Mouse (Mus musculus): ENCODE measurements around the gene Abcc5. TPM values are rescaled to one million over a fixed set of nuclear protein-coding genes. Genes with fewer than 3 reads are reported as not detected.

The Abcc5 gene
- polyA plus RNA-seq, 1 experiment = 19.1 TPM

DNA sequence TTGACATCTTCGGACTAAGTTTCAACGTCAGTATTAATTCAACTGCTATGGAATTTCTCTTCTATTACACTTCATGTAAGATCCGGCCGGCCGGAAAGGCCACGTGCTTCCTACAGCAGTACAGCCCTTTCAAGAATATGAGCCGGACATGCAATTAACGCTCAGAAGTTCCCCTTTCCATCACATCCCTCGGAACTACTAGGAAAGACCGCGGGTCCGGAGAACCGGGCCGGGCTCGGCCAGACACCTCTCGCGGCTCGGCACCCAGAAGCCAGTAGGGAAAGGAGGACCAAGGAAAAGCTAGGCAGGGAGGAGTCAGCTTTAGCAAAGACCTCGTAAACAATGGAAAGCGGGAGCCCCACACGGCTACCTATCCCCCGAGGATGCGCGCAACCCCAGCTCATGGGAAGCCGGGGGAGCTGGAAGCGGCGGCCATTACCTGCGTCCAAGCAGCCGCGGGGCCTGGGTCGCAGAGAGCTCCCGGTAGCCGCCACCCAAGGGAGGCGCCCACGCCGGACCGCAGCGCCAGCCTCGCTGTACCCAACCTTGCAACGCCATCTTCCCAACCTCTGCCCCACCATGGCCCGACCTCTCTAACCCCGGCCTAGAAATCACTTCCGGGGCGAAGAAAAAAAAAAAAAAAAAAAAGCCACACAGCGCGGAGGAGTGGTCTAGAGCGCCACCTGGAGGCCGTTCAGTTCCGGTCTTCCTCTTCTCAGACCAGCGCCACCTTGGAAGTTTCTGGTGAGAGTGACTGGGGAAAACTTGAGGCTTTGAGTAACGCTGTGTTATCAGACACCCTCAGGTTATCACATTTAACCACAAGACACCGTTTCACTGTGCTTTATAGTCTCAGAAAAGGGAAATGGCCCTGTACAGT, 124.2 kb downstream of the Abcc5 start, which contains the start of gene Parl:
Gene Parl (minus strand): TSS at position 618 of the 880 bp plus-strand sequence.
- under 1% methylated on average over 52 of the region's 52 CpGs for WGBS
- H3K27ac ChIP-seq (ENCODE audit: insufficient read depth, low read depth, low read length) = peak within 1 kb of the TSS; percentile 58
- H3K4me1 ChIP-seq (ENCODE audit: control insufficient read depth, insufficient read depth, insufficient read length, low read length) = peaks cover 5% of the 10 kb centered on the region; the same call in 1 of the 2 replicates
- peak within 1 kb of the TSS; percentile 77 for H3K4me3 ChIP-seq (ENCODE audit: low read depth, low read length)
- H3K36me3 ChIP-seq (ENCODE audit: control insufficient read depth, insufficient read depth, low read length) = peaks cover 5% of the 10 kb centered on the region
- TF ChIP-seq POLR2A (IDR thresholded peaks at IDR 0.05; ENCODE audit: low read depth, low read length) (peak; percentile 51; the same call in 1 of the 2 replicates), CTCF (IDR thresholded peaks at IDR 0.05; ENCODE audit: extremely low read depth, insufficient read length, insufficient replicate concordance, low read depth, low read length) (peak; percentile 94)
- H3K27me3 ChIP-seq (ENCODE audit: control insufficient read depth, insufficient read depth, low read length) = no peaks in the 10 kb centered on the region

DNA sequence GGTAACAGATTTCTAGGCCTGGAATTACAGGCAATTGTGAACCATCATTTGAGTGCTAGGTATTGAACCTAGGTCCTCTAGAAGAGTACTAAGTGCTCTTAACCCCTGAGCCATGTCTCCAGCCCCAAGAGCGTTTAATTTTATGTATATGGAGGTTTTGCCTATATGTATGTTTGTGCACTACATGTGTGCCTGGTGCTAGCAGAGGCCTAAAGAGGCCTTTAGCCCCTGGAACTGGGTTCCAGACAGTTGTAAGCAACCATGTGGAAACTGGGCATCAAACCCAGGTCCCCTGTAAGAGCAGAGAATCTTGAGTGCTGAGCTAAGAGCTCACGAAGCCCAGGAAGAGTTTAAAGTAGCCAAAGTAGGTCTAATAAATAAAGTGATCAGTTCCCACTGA, 126.1 kb downstream of the Abcc5 start:
- 88% methylated on average over 2 of the region's 2 CpGs for WGBS
- Histone ChIP-seq H3K4me3 (ENCODE audit: low read depth, low read length) (no peak overlapping the region), H3K27me3 (ENCODE audit: control insufficient read depth, insufficient read depth, low read length) (no peaks in the 10 kb centered on the region), H3K4me1 (ENCODE audit: control insufficient read depth, insufficient read depth, insufficient read length, low read length) (peaks cover 5% of the 10 kb centered on the region; the same call in 1 of the 2 replicates), H3K27ac (ENCODE audit: insufficient read depth, low read depth, low read length) (no peak overlapping the region), H3K36me3 (ENCODE audit: control insufficient read depth, insufficient read depth, low read length) (peaks cover 16% of the 10 kb centered on the region)
- no peak for TF ChIP-seq POLR2A (IDR thresholded peaks at IDR 0.05; ENCODE audit: low read depth, low read length)
- TF ChIP-seq CTCF (IDR thresholded peaks at IDR 0.05; ENCODE audit: extremely low read depth, insufficient read length, insufficient replicate concordance, low read depth, low read length) = no peak

Other genes starting within 250 kb of the Abcc5 start
- gene Map6d1, start 185.0 kb downstream of the Abcc5 start, polyA plus RNA-seq (2012; rRNA removed) = 0.05 and 0.10 TPM in 2 replicates
- 13.4 and 21.8 TPM in 2 replicates for gene Parl, start 124.0 kb downstream of the Abcc5 start, polyA plus RNA-seq (2012; rRNA removed)
- 0.32 TPM in 1 of 2 replicates, not detected in the other for gene Cyp2ab1, start 101.0 kb downstream of the Abcc5 start, polyA plus RNA-seq (2012; rRNA removed)
- 11.7 and 16.1 TPM in 2 replicates for gene Eif2b5, start 72.4 kb upstream of the Abcc5 start, polyA plus RNA-seq (2012; rRNA removed)
- 33.8 and 52.4 TPM in 2 replicates for gene Dvl3, start 90.6 kb upstream of the Abcc5 start, polyA plus RNA-seq (2012; rRNA removed)
- 177 and 508 TPM in 2 replicates for gene Ap2m1, start 109.1 kb upstream of the Abcc5 start, polyA plus RNA-seq (2012; rRNA removed)
- 10.0 and 15.0 TPM in 2 replicates for gene Abcf3, start 122.2 kb upstream of the Abcc5 start, polyA plus RNA-seq (2012; rRNA removed)
- gene Vwa5b2, start 163.1 kb upstream of the Abcc5 start, polyA plus RNA-seq (2012; rRNA removed) = 4.6 and 6.8 TPM in 2 replicates
- 6.6 and 7.2 TPM in 2 replicates for gene Eef1akmt4, start 185.2 kb upstream of the Abcc5 start, polyA plus RNA-seq (2012; rRNA removed)
- gene Gm49333, start 185.2 kb upstream of the Abcc5 start, polyA plus RNA-seq (2012; rRNA removed) = 0.08 TPM in 1 of 2 replicates, not detected in the other
- 16.8 and 18.6 TPM in 2 replicates for gene Alg3, start 185.3 kb upstream of the Abcc5 start, polyA plus RNA-seq (2012; rRNA removed)
- 3.1 and 6.7 TPM in 2 replicates for gene Camk2n2, start 194.9 kb upstream of the Abcc5 start, polyA plus RNA-seq (2012; rRNA removed)
- 0.19 and 0.42 TPM in 2 replicates for gene Ece2, start 203.4 kb upstream of the Abcc5 start, polyA plus RNA-seq (2012; rRNA removed)
- 24.5 and 45.0 TPM in 2 replicates for gene Psmd2, start 225.3 kb upstream of the Abcc5 start, polyA plus RNA-seq (2012; rRNA removed)
- 213 and 340 TPM in 2 replicates for gene Eif4g1, start 241.9 kb upstream of the Abcc5 start, polyA plus RNA-seq (2012; rRNA removed)